Mouse (Mus musculus) MEL (cell line): Measurements from ENCODE around the gene Peli1. TPM values are rescaled to one million over a fixed set of nuclear protein-coding genes. Genes with fewer than 3 reads are reported as not detected.

Experiments used
- DNase-seq: peaks from one replicate; pipeline ENCODE4 v3.0.0; 2011; ENCODE audit warnings: low read depth, low spot score
- H3K27ac ChIP-seq: 2 replicates; pipeline ENCODE4 v1.5.1; 2012; ENCODE audit warnings: low read depth, mild to moderate bottlenecking, control low read depth, low read length, moderate library complexity; ENCODE audit not compliant: control insufficient read depth
- H3K27me3 ChIP-seq, 2 experiments: fragments of 150-350 bp in 1 of 2; sonication (generic) in 1 of 2; 2 replicates each; pipeline ENCODE4 v1.6.1; 2012; ENCODE audit warnings: low read length in 2 of 2, mild to moderate bottlenecking in 2 of 2, improper control_type of control experiment in 1 of 2, moderate library complexity in 1 of 2; ENCODE audit not compliant: insufficient read depth in 2 of 2, control insufficient read depth in 1 of 2
- H3K36me3 ChIP-seq, 2 experiments: 2 replicates each; pipeline ENCODE4 v1.6.1; 2012 to 2014; ENCODE audit warnings: low read length in 2 of 2, improper control_type of control experiment in 1 of 2, inconsistent platforms in 1 of 2, mild to moderate bottlenecking in 1 of 2; ENCODE audit not compliant: insufficient read depth in 2 of 2, control insufficient read depth in 1 of 2
- H3K4me1 ChIP-seq, 2 experiments: fragments of 150-350 bp in 1 of 2; sonication (generic) in 1 of 2; 2 replicates each; pipeline ENCODE4 v1.6.1; 2012; ENCODE audit warnings: low read length in 2 of 2, improper control_type of control experiment in 1 of 2, mild to moderate bottlenecking in 1 of 2; ENCODE audit not compliant: insufficient read depth in 2 of 2, control insufficient read depth in 1 of 2
- H3K4me3 ChIP-seq, 2 experiments: fragments of 150-350 bp in 1 of 2; sonication (generic) in 1 of 2; 2 replicates each; pipeline ENCODE4 v1.5.1; 2012; ENCODE audit warnings: low read depth in 2 of 2, low read length in 2 of 2, mild to moderate bottlenecking in 2 of 2, moderate library complexity in 2 of 2, control low read depth in 1 of 2, improper control_type of control experiment in 1 of 2; ENCODE audit not compliant: control insufficient read depth in 1 of 2, insufficient read depth in 1 of 2
- H3K79me2 ChIP-seq: 2 replicates; pipeline ENCODE4 v1.6.1; 2012; ENCODE audit warnings: mild to moderate bottlenecking, low read length, moderate library complexity; ENCODE audit not compliant: control insufficient read depth, poor library complexity, insufficient read depth
- H3K9ac ChIP-seq: 2 replicates; pipeline ENCODE4 v1.6.1; 2012; ENCODE audit warnings: low read depth, mild to moderate bottlenecking, control low read depth, low read length, moderate library complexity; ENCODE audit not compliant: control insufficient read depth, poor library complexity, severe bottlenecking
- H3K9me3 ChIP-seq: fragments of 150-350 bp; sonication (generic); replicated peaks from 2 replicates; pipeline ENCODE4 v1.6.1; 2012; ENCODE audit warnings: mild to moderate bottlenecking, low read length, improper control_type of control experiment, moderate library complexity; ENCODE audit not compliant: insufficient read depth
- BHLHE40 ChIP-seq: IDR thresholded peaks from 2 replicates; pipeline ENCODE4 v1.6.1; 2012; ENCODE audit warnings: low read depth, mild to moderate bottlenecking, inconsistent platforms, low read length, improper control_type of control experiment, borderline replicate concordance
- CHD2 ChIP-seq: IDR thresholded peaks from 2 replicates; pipeline ENCODE4 v1.6.1; 2011; ENCODE audit warnings: low read length, improper control_type of control experiment
- CTCF ChIP-seq, 3 experiments: IDR thresholded peaks in 2 of 3; conservative IDR thresholded peaks in 1 of 3; 2 replicates each; pipeline ENCODE4 v1.5.1; 2011 to 2012; ENCODE audit warnings: low read length in 3 of 3, low read depth in 2 of 3, mild to moderate bottlenecking in 2 of 3, improper control_type of control experiment in 1 of 3, inconsistent platforms in 1 of 3, mixed read lengths in 1 of 3, moderate library complexity in 1 of 3; ENCODE audit not compliant: control insufficient read depth in 1 of 3, insufficient read depth in 1 of 3, poor library complexity in 1 of 3, severe bottlenecking in 1 of 3
- ELF1 ChIP-seq: IDR thresholded peaks from 2 replicates; pipeline ENCODE4 v1.6.1; 2014; ENCODE audit warnings: low read depth, mild to moderate bottlenecking, inconsistent platforms, low read length, improper control_type of control experiment, moderate library complexity
- GABPA ChIP-seq: IDR thresholded peaks from 2 replicates; pipeline ENCODE4 v1.6.1; 2012; ENCODE audit warnings: low read depth, mild to moderate bottlenecking, inconsistent platforms, low read length, improper control_type of control experiment, moderate library complexity
- HCFC1 ChIP-seq: IDR thresholded peaks from 2 replicates; pipeline ENCODE4 v1.6.1; 2012; ENCODE audit warnings: low read depth, mild to moderate bottlenecking, inconsistent platforms, low read length, improper control_type of control experiment, moderate library complexity
- KAT2A ChIP-seq: conservative IDR thresholded peaks from 2 replicates; pipeline ENCODE4 v1.6.1; 2012; ENCODE audit warnings: low read depth, low read length, improper control_type of control experiment, inconsistent platforms
- MAFK ChIP-seq: IDR thresholded peaks from 2 replicates; pipeline ENCODE4 v1.6.1; 2011; ENCODE audit warnings: low read depth, mild to moderate bottlenecking, low read length, improper control_type of control experiment, borderline replicate concordance
- MEF2A ChIP-seq: IDR thresholded peaks from 2 replicates; pipeline ENCODE4 v1.6.1; 2014; ENCODE audit warnings: low read depth, mild to moderate bottlenecking, inconsistent platforms, low read length, improper control_type of control experiment; ENCODE audit not compliant: poor library complexity, insufficient replicate concordance, severe bottlenecking; ENCODE audit errors: extremely low read depth
- MXI1 ChIP-seq: IDR thresholded peaks from 2 replicates; pipeline ENCODE4 v1.6.1; 2011; ENCODE audit warnings: mild to moderate bottlenecking, low read depth, low read length, improper control_type of control experiment
- NELFE ChIP-seq: IDR thresholded peaks from 2 replicates; pipeline ENCODE4 v1.6.1; 2011; ENCODE audit warnings: low read depth, low read length, improper control_type of control experiment
- NRF1 ChIP-seq: IDR thresholded peaks from 2 replicates; pipeline ENCODE4 v1.6.1; 2014; ENCODE audit warnings: low read depth, mild to moderate bottlenecking, inconsistent platforms, low read length, improper control_type of control experiment, moderate library complexity; ENCODE audit not compliant: poor library complexity, insufficient read depth, severe bottlenecking
- POLR2A ChIP-seq, 2 experiments: IDR thresholded peaks; 2 replicates each; pipeline ENCODE4 v1.6.1; 2011 to 2012; ENCODE audit warnings: low read length in 2 of 2, mild to moderate bottlenecking in 2 of 2, control low read depth in 1 of 2, improper control_type of control experiment in 1 of 2, low read depth in 1 of 2, moderate library complexity in 1 of 2; ENCODE audit not compliant: control insufficient read depth in 1 of 2, insufficient read depth in 1 of 2, poor library complexity in 1 of 2
- POLR2AphosphoS2 ChIP-seq: IDR thresholded peaks from 2 replicates; pipeline ENCODE4 v1.6.1; 2011; ENCODE audit warnings: low read length, improper control_type of control experiment
- POLR2AphosphoS5 ChIP-seq: IDR thresholded peaks from 2 replicates; pipeline ENCODE4 v1.6.1; 2012; ENCODE audit warnings: low read depth, borderline replicate concordance, mild to moderate bottlenecking, inconsistent platforms, low read length, moderate library complexity, mixed read lengths
- SIN3A ChIP-seq: IDR thresholded peaks from 2 replicates; pipeline ENCODE4 v1.6.1; 2012; ENCODE audit warnings: low read length, improper control_type of control experiment, inconsistent platforms
- TAL1 ChIP-seq: IDR thresholded peaks from 2 replicates; pipeline ENCODE4 v1.6.1; 2012; ENCODE audit warnings: mild to moderate bottlenecking, inconsistent platforms, low read length, moderate library complexity, mixed read lengths
- ZMIZ1 ChIP-seq: IDR thresholded peaks from 2 replicates; pipeline ENCODE4 v1.6.1; 2012; ENCODE audit warnings: low read depth, mild to moderate bottlenecking, inconsistent platforms, low read length, improper control_type of control experiment, moderate library complexity
- ZNF384 ChIP-seq: IDR thresholded peaks from 2 replicates; pipeline ENCODE4 v1.6.1; 2012; ENCODE audit warnings: low read depth, mild to moderate bottlenecking, inconsistent platforms, low read length, improper control_type of control experiment
- polyA plus RNA-seq, 2 experiments: library from polyadenylated mRNA; stranded (reverse) in 1 of 2; unstranded in 1 of 2; fragments of >175 nt in 1 of 2; fragments of >200 nt in 1 of 2; gene quantifications; 2 replicates each; pipeline versions ENCODE4 v1.2.1 to v1.2.4; 2012; ENCODE audit warnings: low replicate concordance in 2 of 2, low read depth in 1 of 2; ENCODE audit not compliant: insufficient read length in 2 of 2, insufficient read depth in 1 of 2, missing spikeins in 1 of 2
- total RNA-seq: library from RNA; depleted of rRNA; stranded (reverse); fragments of 300-350 nt; gene quantifications from 2 replicates; pipeline ENCODE4 v1.2.3, GENCODE M21; 2012

The Peli1 gene
- total and polyA plus RNA-seq, 3 experiments = 7.5 to 11.6 TPM; not detected in 1

- no peaks in the 10 kb centered on the region for H3K27me3 ChIP-seq
- no peaks in the 10 kb centered on the region for H3K79me2 ChIP-seq
- DNase-seq = no peak
- H3K36me3 ChIP-seq = no peaks in the 10 kb centered on the region; a peak in 2 of 4 replicates
- no peak overlapping the region for H3K4me3 ChIP-seq
- TF ChIP-seq NELFE (no peak), BHLHE40 (no peak), SIN3A (no peak), HCFC1 (no peak), ZNF384 (no peak), KAT2A (no peak), ELF1 (no peak), CTCF (IDR thresholded peaks at IDR 0.05 in 2 of 3, conservative IDR thresholded peaks at IDR 0.05 in 1 of 3; ENCODE audit: control insufficient read depth in 1 of 3, insufficient read depth in 1 of 3, low read depth in 2 of 3, low read length in 3 of 3, poor library complexity in 1 of 3, severe bottlenecking in 1 of 3) (no peak), POLR2AphosphoS2 (no peak), MAFK (no peak), MEF2A (no peak), POLR2AphosphoS5 (no peak), GABPA (no peak), CHD2 (no peak), POLR2A (IDR thresholded peaks at IDR 0.05; ENCODE audit: control insufficient read depth in 1 of 2, insufficient read depth in 1 of 2, low read depth in 1 of 2, low read length in 2 of 2, poor library complexity in 1 of 2) (no peak), ZMIZ1 (no peak), TAL1 (no peak), MXI1 (no peak)
- no peaks in the 10 kb centered on the region for H3K9me3 ChIP-seq
- H3K27ac ChIP-seq = no peak overlapping the region
- H3K4me1 ChIP-seq = 0 out of 4 replicates have a peak, but pooled peaks cover 0 to 3% of the 10 kb centered on the region in 2 experiments
- H3K9ac ChIP-seq = no peak overlapping the region
Observed at GRCm38 (mm10) chr11:21057511-21058414, 33.3 kb upstream of the Peli1 start.

DNA sequence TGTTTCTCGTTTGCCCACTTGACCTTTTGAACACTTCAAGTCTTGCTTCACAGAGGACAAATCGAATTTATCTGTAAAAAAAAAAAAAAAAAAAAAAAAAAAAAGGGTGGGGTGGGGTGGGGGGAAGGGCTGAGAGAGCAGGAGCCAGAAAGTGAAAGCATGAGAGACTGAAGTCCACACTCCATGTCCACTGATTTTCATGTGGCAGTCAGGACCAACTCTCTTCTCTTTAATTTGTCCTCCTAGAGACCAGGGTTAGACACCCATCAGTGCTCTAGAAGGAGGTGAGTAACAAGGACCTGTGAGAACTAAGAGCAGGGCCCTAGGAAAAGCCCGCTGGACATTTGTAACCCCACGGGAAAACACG is 32.7 kb upstream of the Peli1 start:
- Histone ChIP-seq H3K4me3 (no peak overlapping the region), H3K79me2 (no peaks in the 10 kb centered on the region)
- TF ChIP-seq NRF1 (no peak), ZNF384 (0 out of 2 replicates have a peak, but pooled peaks have one; percentile 29)
- TF ChIP-seq, all 39 proteins: peak for 1
- Histone ChIP-seq H3K9me3 (no peaks in the 10 kb centered on the region), H3K4me1 (0 out of 4 replicates have a peak, but pooled peaks cover 0 to 3% of the 10 kb centered on the region in 2 experiments), H3K9ac (no peak overlapping the region), H3K27me3 (no peaks in the 10 kb centered on the region), H3K36me3 (no peaks in the 10 kb centered on the region; a peak in 2 of 4 replicates), H3K27ac (no peak overlapping the region)
- no peak for DNase-seq
